Mouse (Mus musculus) fat pad, adult 2 months (tissue): Measurements from ENCODE around the gene Map9.
"Not testable (repeated sequence)": the region's sequence is repeated elsewhere in the genome, so short reads cannot be mapped to it uniquely, and the experiment has no call there.

Source experiments
- DNase-seq: peaks from one replicate; pipeline ENCODE4 v3.0.0-alpha.2; 2011; ENCODE audit warnings: low read depth, low spot score; ENCODE audit errors: extremely low read depth

The Map9 gene

GRCm38 (mm10) chr3:82407432-82407831 lies 49.6 kb downstream of the Map9 start:
- DNase-seq = no peak

DNA sequence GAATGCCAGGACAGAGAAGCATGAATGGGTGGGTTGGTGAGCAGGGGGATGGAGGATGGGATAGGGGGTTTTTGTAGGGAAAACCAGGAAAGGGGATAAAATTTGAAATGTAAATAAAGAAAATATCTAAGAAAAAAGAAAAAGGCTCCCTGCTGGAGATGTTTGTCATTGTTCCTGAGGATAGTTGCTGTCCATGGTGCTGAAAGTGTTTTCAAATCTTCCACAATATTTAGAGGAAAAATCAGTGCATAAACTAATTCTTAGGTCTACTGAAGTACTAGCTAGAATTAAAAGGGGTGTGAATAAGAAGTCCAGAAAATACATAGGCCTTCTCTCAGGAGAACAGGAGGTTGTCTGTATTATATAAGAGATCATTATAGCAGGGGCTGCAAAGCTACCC lies 54.6 kb downstream of the Map9 start:
- DNase-seq = no peak

DNA sequence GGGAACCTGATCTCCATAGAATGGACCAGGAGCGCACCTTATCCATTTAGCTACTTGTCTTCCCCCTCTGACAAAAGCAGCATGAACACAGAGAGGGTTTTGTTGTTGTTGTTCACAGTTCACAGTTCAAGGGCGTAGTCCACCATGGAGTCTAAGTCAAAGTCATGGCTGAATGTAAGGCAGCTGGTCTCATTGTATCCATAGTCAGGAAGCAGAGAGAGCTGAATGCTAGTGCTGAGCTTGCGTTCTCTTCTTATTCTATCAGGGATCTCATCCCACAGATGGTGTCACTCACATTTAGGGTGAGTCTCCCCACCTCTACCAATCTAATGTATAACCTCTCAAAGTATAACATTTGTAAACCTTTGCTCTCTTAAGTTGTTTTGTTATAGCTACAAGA lies 60.1 kb downstream of the Map9 start:
- no peak for DNase-seq

DNA sequence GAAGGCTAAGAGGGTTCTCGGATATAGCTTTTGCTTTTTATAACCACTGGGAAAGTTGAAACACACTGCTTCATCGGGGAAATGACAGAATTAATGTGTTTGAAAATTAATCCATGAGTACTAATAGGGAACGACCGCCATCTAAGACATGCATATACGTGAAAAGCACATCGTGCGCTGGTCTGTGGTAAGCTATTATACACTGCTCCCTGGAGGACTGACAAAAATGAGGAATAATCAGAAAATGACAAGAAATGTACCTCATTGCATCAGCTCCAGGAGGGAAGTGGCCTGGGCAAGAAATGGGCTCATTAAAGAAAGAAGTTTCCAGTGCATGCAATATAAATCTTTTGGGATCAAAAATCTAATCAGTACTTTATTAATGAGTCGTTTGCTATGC lies 77.5 kb downstream of the Map9 start:
- DNase-seq = no peak

GRCm38 (mm10) chr3:82440976-82441375 lies 83.1 kb downstream of the Map9 start:
- DNase-seq = no peak

- DNase-seq = not testable (repeated sequence)
These were observed 83.8 kb downstream of the Map9 start for GRCm38 (mm10) chr3:82441601-82442000.
